Mouse (Mus musculus) intestine, embryonic 14.5 days (tissue): ENCODE results near the gene Kcnmb3. TPM values are rescaled to one million over a fixed set of nuclear protein-coding genes. Genes with fewer than 3 reads are reported as not detected.

Source experiments
- ATAC-seq: fragments of 200-750 bp; cut with Nextera tagmentation; replicated peaks from 2 replicates; pipeline ENCODE4 v1.8.0; 2017; ENCODE audit warnings: low read depth, moderate number of reproducible peaks, moderate TSS enrichment, moderate library complexity; ENCODE audit not compliant: low FRiP score, low TSS enrichment
- DNase-seq: peaks from one replicate; pipeline ENCODE4 v3.0.0-alpha.2; 2018; ENCODE audit warnings: low spot score
- H3K27ac ChIP-seq: fragments of 300-500 bp; sonication (generic); 2 replicates; pipeline ENCODE4 v1.5.1; 2014; ENCODE audit warnings: low read depth, mild to moderate bottlenecking, control low read depth
- H3K27me3 ChIP-seq: fragments of 300-500 bp; sonication (generic); replicated peaks from 2 replicates; pipeline ENCODE4 v1.6.1; 2014; ENCODE audit warnings: low read length, control low read depth; ENCODE audit not compliant: control insufficient read depth, insufficient read depth
- H3K36me3 ChIP-seq: fragments of 300-500 bp; sonication (generic); 2 replicates; pipeline ENCODE4 v1.6.1; 2014; ENCODE audit warnings: low read length, control low read depth; ENCODE audit not compliant: control insufficient read depth, insufficient read depth
- H3K4me1 ChIP-seq: fragments of 300-500 bp; sonication (generic); replicated peaks from 2 replicates; pipeline ENCODE4 v1.6.1; 2014; ENCODE audit warnings: low read length, control low read depth, mixed read lengths; ENCODE audit not compliant: control insufficient read depth, insufficient read depth
- H3K4me2 ChIP-seq: fragments of 300-500 bp; sonication (generic); 2 replicates; pipeline ENCODE4 v1.6.1; 2014; ENCODE audit warnings: low read length
- H3K4me3 ChIP-seq: fragments of 300-500 bp; sonication (generic); 2 replicates; pipeline ENCODE4 v1.5.1; 2014; ENCODE audit warnings: low read depth, low read length, control low read depth, mixed read lengths
- H3K9ac ChIP-seq: fragments of 300-500 bp; sonication (generic); 2 replicates; pipeline ENCODE4 v1.6.1; 2014; ENCODE audit warnings: mild to moderate bottlenecking, low read length
- H3K9me3 ChIP-seq: fragments of 300-500 bp; sonication (generic); 2 replicates; pipeline ENCODE4 v1.6.1; 2016; ENCODE audit warnings: low read length, control low read depth; ENCODE audit not compliant: control insufficient read depth
- WGBS: fragments of 180-500 bp; shearing (Covaris S2); extraction: QIAGEN DNeasy Blood & Tissue Kit; methylation state at CpG from one replicate; pipeline ENCODE4 v1.1.7; 2014; 5-methylcytosine and 5-hydroxymethylcytosine counted together
- polyA plus RNA-seq: library from polyadenylated mRNA; unstranded; fragments of >200 nt; fragmentation: Nextera tagmentation; extraction: Ambion mirVana; gene quantifications from 2 replicates; pipeline ENCODE4 v1.2.1, GENCODE M21; 2014

Kcnmb3 gene
- polyA plus RNA-seq, 1 experiment from 2014 or later = not detected

- Histone ChIP-seq H3K9ac (no peak overlapping the region), H3K9me3 (no peaks in the 10 kb centered on the region), H3K4me1 (no peaks in the 10 kb centered on the region), H3K36me3 (peaks cover 94% of the 10 kb centered on the region), H3K4me2 (no peak overlapping the region), H3K4me3 (no peak overlapping the region), H3K27ac (no peak overlapping the region), H3K27me3 (no peaks in the 10 kb centered on the region)
- ATAC-seq = no peak
- WGBS = 74% methylated on average over 4 of the region's 4 CpGs
- DNase-seq = peak; percentile 63
Measured at GRCm38 (mm10) chr3:32459777-32460176, 32.3 kb downstream of the Kcnmb3 start.

GRCm38 (mm10) chr3:32454329-32455021, 37.6 kb downstream of the Kcnmb3 start:
- Histone ChIP-seq H3K4me1 (no peaks in the 10 kb centered on the region), H3K4me3 (no peak overlapping the region), H3K27me3 (no peaks in the 10 kb centered on the region), H3K27ac (no peak overlapping the region), H3K9me3 (no peaks in the 10 kb centered on the region), H3K36me3 (peaks cover 89% of the 10 kb centered on the region), H3K4me2 (no peak overlapping the region), H3K9ac (no peak overlapping the region)
- 71% methylated on average over 11 of the region's 11 CpGs for WGBS
- DNase-seq = no peak
- ATAC-seq = no peak

- no peak overlapping the region for H3K4me2 ChIP-seq
- H3K4me1 ChIP-seq = no peaks in the 10 kb centered on the region
- H3K4me3 ChIP-seq = no peak overlapping the region
- no peaks in the 10 kb centered on the region for H3K9me3 ChIP-seq
- DNase-seq (no peak), ATAC-seq (no peak)
- no peak overlapping the region for H3K9ac ChIP-seq
- no peak overlapping the region for H3K27ac ChIP-seq
- peaks cover 87% of the 10 kb centered on the region for H3K36me3 ChIP-seq
- H3K27me3 ChIP-seq = no peaks in the 10 kb centered on the region
Measured at GRCm38 (mm10) chr3:32441710-32442109, 50.3 kb downstream of the Kcnmb3 start.

GRCm38 (mm10) chr3:32438716-32439115, 53.3 kb downstream of the Kcnmb3 start:
- no peaks in the 10 kb centered on the region for H3K9me3 ChIP-seq
- WGBS = 84% methylated on average over 4 of the region's 4 CpGs
- H3K27ac ChIP-seq = no peak overlapping the region
- H3K27me3 ChIP-seq = no peaks in the 10 kb centered on the region
- ATAC-seq (no peak), DNase-seq (no peak)
- no peak overlapping the region for H3K4me2 ChIP-seq
- H3K9ac ChIP-seq = no peak overlapping the region
- no peaks in the 10 kb centered on the region for H3K4me1 ChIP-seq
- no peak overlapping the region for H3K4me3 ChIP-seq
- peaks cover 65% of the 10 kb centered on the region for H3K36me3 ChIP-seq

- H3K36me3 ChIP-seq = peaks cover 56% of the 10 kb centered on the region
Measured at GRCm38 (mm10) chr3:32437820-32438219, 54.2 kb downstream of the Kcnmb3 start.

GRCm38 (mm10) chr3:32437297-32437696, 54.7 kb downstream of the Kcnmb3 start:
- no peak overlapping the region for H3K4me3 ChIP-seq
- ATAC-seq (no peak), DNase-seq (no peak)
- H3K36me3 ChIP-seq = peaks cover 50% of the 10 kb centered on the region
- no peaks in the 10 kb centered on the region for H3K27me3 ChIP-seq
- H3K27ac ChIP-seq = no peak overlapping the region
- no peaks in the 10 kb centered on the region for H3K4me1 ChIP-seq
- H3K9me3 ChIP-seq = no peaks in the 10 kb centered on the region
- WGBS = 91% methylated on average over 6 of the region's 6 CpGs
- H3K9ac ChIP-seq = no peak overlapping the region
- H3K4me2 ChIP-seq = no peak overlapping the region

More at GRCm38 (mm10) chr3:32437820-32438219, 54.2 kb downstream of the Kcnmb3 start:
- DNase-seq (no peak), ATAC-seq (no peak)
- no peak overlapping the region for H3K9ac ChIP-seq
- H3K4me2 ChIP-seq = no peak overlapping the region
- H3K4me1 ChIP-seq = no peaks in the 10 kb centered on the region
- 92% methylated on average over 6 of the region's 6 CpGs for WGBS
- no peaks in the 10 kb centered on the region for H3K9me3 ChIP-seq
- H3K27ac ChIP-seq = no peak overlapping the region
- no peaks in the 10 kb centered on the region for H3K27me3 ChIP-seq
- H3K4me3 ChIP-seq = no peak overlapping the region

- no peak for DNase-seq
- H3K27ac ChIP-seq = no peak overlapping the region
- H3K4me2 ChIP-seq = no peak overlapping the region
- no peaks in the 10 kb centered on the region for H3K9me3 ChIP-seq
- no peaks in the 10 kb centered on the region for H3K4me1 ChIP-seq
- no peak overlapping the region for H3K4me3 ChIP-seq
- H3K36me3 ChIP-seq = peaks cover 43% of the 10 kb centered on the region
- ATAC-seq = no peak
- H3K9ac ChIP-seq = no peak overlapping the region
- WGBS = 70% methylated on average over 11 of the region's 11 CpGs
- no peaks in the 10 kb centered on the region for H3K27me3 ChIP-seq
Measured at GRCm38 (mm10) chr3:32436101-32436500, 55.9 kb downstream of the Kcnmb3 start.

GRCm38 (mm10) chr3:32434016-32434415, 58.0 kb downstream of the Kcnmb3 start:
- Histone ChIP-seq H3K27me3 (no peaks in the 10 kb centered on the region), H3K36me3 (peaks cover 22% of the 10 kb centered on the region), H3K27ac (no peak overlapping the region), H3K4me2 (no peak overlapping the region), H3K9ac (no peak overlapping the region), H3K4me3 (no peak overlapping the region), H3K9me3 (no peaks in the 10 kb centered on the region), H3K4me1 (peaks cover 4% of the 10 kb centered on the region; the same call in 1 of the 2 replicates)
- ATAC-seq = no peak
- WGBS = 60% methylated on average over 2 of the region's 2 CpGs
- no peak for DNase-seq

GRCm38 (mm10) chr3:32430394-32430793, 61.6 kb downstream of the Kcnmb3 start:
- Histone ChIP-seq H3K36me3 (no peaks in the 10 kb centered on the region), H3K4me2 (no peak overlapping the region), H3K4me3 (no peak overlapping the region), H3K9ac (no peak overlapping the region), H3K4me1 (peaks cover 13% of the 10 kb centered on the region), H3K9me3 (no peaks in the 10 kb centered on the region), H3K27me3 (no peaks in the 10 kb centered on the region), H3K27ac (no peak overlapping the region)
- DNase-seq (no peak), ATAC-seq (no peak)
- WGBS = 82% methylated on average over 2 of the region's 2 CpGs
